Mouse (Mus musculus) left cerebral cortex, postnatal 36 days (tissue): ENCODE measurements at regions not wholly inside any gene's neighbourhood (a gene's known extent, or its start where the extent isn't known, plus 50 kb on each side); places are given as distances from the start of the nearest gene placed in this dataset.

Source experiments
- DNase-seq, 2 experiments: peaks; one replicate each; pipeline ENCODE4 v3.0.0; 2021 to 2022; ENCODE audit warnings: low spot score in 2 of 2, mixed read lengths in 1 of 2
- intact Hi-C: fragments of 180-260 bp; cut with DNase I; formaldehyde crosslinking; loops from one replicate; pipeline ENCODE4 v1.15.1; 2025

DNA sequence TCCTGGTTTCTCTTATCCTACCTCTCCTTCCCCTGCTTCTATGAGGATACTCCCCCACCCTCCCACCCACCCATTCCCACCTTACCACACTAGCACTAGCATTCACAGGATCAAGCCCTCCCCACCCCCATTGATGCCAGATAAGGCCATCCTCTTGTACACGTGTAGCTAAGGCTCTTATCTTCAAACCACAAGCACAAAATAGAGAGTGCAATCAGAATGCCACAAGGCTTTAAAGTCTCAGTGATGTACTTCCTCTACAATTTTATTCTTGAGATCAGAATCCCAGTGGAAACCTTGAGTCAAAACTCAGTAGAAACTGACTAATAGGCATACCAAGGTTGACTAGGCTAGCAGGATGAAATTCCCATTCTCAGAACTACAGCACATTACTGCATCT lies 348.4 kb downstream of the Speer2 start:
- no peak for DNase-seq
- intact Hi-C loops: no loop called here

DNA sequence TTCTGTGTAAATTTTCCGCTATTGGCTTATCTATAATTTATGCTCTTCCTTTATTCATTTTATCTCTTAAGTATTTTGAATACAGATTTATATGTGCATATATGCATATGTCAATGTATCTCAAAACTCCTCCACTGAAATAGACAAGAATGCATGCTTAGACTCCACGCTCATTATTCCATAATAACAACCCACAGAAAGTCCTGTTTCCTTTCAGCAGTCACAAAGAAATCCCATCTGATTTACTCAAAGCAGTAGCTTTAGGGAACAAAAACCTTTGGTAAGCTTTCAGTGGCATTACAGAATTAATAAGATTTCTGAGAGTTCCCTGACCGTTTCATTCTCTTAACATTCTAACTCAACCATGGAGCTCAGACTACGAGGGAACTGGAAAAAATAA lies 386.2 kb downstream of the Speer2 start:
- intact Hi-C loops: no loop called here
- no peak for DNase-seq

DNA sequence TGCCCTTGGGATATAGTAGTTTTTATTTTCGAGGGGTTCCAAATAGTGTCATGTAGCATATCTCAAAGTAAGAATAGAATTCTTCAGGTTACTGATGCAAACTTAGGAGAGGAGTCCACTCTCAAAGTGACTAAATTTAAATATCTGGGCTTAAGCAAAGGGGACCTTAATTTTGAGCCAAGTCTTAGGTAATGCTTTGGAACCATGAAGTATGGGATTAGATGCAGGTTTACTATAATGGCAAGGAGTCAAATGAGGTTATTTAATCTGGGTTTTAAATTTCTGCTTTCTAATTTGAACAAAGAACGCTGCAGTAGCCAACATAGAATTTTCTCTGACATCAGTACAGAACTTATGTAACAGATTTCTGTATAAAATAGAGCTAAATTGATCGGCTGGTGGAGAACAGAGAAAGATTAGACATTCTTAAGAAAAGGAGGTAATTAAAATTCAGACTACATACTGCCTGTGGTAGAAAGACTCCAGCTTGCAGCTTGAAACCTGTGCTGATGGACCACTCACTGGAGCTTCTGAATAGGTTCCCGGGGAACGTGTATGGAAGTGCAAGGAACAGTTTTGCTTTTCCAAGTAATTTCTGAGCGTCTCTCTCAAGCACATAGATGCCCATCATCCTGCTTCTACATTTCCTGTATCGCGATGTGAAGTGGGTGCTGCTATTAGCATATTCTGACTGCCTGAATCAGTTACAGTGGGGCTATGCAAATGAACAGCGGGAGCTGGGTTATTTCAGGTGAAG lies 394.3 kb downstream of the Speer2 start:
- intact Hi-C loops: no loop called here
- peak; percentile 45 to 54 for DNase-seq

DNA sequence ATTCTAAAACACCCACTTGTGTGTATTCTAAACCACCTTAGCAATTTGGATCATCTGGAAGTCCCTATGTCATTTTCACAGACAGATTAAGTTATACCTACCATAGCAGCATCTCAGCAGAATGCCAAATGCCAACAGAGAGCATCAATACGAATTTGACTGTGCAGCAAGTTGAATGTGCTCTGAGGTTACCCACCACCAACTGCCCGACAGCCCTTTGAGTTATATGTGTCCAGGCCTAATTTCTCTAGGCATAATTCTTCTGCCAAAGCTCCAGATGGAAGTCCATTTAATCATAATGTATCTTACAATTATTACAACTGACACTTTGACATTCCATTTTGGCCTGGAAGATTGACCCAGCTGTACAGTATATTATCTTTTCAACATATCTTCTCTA lies 404.4 kb downstream of the Speer2 start:
- no peak for DNase-seq
- intact Hi-C loops: no loop called here

DNA sequence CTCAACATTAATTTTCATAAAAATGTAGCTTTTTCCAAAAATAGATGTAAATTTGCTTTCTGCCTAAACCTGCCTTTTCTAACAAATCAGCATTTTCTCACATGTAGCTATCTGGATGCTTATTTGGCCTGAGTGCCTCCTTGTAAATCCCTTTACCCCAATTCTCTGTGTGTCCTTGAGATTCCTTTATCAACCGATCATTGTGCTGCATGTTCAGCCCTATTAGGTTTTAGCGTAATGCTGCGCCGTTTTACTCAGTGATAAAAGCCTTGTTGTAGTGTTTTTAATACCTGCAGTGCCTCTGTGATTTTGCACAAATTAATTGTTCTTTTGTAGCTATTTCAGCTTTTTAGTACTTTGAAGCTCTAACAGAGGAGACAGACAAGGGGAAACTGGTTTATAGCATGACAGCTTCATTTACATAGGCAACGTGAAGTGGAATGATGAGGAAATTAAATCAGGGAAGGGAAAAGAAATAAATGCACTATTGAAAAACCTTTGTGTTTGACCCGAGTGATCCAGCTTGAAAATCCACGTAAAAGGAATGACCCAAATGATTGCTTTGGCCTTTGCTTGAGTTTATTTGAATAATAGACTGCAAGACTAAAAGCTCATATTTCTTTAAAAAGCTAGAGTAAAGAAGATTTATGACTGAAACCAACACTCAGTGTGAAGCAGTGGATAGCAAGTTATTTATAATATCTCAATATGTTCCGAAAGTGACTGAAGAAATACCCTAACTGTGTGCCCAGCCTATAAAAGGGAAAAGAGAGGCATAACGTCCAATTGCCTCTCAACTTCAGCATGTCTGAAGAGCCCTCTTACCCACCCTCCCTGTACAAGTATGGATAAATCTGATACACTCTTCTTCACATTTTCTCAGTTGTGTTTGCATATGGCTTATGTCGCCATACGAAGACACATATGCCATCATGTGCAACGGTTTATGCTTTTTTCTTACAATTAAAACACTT lies 438.6 kb downstream of the Speer2 start:
- DNase-seq: no peak
- intact Hi-C loops: no loop called here
